Mouse (Mus musculus) adrenal gland, postnatal 36 days (tissue): Measurements from ENCODE around the gene Gm10283. TPM values are rescaled to one million over a fixed set of nuclear protein-coding genes. Genes with fewer than 3 reads are reported as not detected.
"Not testable (repeated sequence)": the region's sequence is repeated elsewhere in the genome, so short reads cannot be mapped to it uniquely, and the experiment has no call there.

ENCODE experiments used
- DNase-seq, 2 experiments: peaks; one replicate each; pipeline ENCODE4 v3.0.0; 2021; ENCODE audit warnings: mixed read lengths in 1 of 2
- long read RNA-seq, 2 experiments: library from polyadenylated mRNA; stranded (forward); transcript quantifications; one replicate each; pipeline ENCODE4 v2.0.0; 2021; ENCODE audit warnings: borderline sequencing depth in 2 of 2
- total RNA-seq, 2 experiments: library from RNA; stranded (reverse); gene quantifications; 2 replicates each; pipeline ENCODE4 v1.2.3; 2021

The Gm10283 gene
- total RNA-seq: not detected
- long read RNA-seq, experiment 1: 0 reads
- long read RNA-seq, experiment 2: 0 reads

DNA sequence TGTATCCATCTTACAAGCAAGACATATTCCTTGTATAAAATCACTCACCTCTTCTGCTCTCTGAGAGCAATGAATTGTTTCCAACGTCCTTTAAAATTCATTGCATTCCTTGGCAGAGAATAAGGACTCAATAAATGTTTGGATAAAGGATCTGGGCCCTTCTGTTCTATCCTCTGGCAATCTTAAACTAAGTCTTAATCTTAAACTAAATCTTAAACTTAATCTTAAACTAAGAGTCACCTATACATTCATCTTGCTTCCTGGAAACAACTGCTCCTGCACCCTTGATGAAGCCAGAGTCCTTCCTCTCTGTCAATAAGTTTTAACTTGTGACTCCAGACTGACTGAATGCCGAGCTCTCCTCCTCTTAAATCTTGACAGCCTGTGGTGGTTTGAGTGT, at the start of gene Gm10283:
Gene Gm10283 (minus strand): TSS at position 101 of the 400 bp plus-strand sequence.
- DNase-seq: no peak

DNA sequence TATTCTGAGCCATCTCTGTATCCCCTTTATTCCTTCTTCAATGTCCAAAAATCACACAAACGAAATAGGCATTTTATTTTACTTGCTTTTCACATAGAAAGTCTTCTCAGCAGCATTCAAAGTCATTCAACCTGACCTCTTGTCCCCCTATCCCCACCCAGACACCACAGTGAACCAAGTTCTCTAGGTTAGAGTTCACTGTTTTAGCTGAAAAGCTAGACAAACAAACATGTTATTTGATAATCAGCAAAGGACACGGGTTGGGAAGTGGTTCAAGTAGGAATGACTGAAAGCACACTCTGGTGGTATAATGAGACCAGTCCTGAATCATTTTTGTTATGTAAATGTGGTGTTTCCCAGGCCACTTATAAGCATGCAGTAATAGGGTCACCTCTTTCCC, 31.9 kb upstream of the Gm10283 start:
- DNase-seq: no peak

DNA sequence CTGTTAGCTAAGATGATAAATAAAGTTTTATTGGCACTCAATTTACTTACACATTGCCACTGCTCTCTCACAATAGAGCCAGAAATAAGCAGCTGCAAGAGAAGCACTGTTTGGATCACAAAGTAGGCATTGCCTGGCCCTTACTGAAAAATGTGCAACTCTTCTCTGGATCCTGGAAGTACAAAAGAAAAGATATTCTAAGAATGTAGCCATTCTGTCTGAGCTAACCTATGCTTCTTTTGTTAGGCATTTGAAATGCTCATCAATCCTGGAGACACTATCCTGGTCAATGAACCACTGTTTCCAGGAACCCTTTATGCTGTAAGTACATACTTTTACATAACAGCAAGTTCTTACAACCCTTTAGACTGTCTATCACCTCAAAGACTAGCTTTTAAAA, 15.3 kb upstream of the Gm10283 start:
- no peak for DNase-seq

DNA sequence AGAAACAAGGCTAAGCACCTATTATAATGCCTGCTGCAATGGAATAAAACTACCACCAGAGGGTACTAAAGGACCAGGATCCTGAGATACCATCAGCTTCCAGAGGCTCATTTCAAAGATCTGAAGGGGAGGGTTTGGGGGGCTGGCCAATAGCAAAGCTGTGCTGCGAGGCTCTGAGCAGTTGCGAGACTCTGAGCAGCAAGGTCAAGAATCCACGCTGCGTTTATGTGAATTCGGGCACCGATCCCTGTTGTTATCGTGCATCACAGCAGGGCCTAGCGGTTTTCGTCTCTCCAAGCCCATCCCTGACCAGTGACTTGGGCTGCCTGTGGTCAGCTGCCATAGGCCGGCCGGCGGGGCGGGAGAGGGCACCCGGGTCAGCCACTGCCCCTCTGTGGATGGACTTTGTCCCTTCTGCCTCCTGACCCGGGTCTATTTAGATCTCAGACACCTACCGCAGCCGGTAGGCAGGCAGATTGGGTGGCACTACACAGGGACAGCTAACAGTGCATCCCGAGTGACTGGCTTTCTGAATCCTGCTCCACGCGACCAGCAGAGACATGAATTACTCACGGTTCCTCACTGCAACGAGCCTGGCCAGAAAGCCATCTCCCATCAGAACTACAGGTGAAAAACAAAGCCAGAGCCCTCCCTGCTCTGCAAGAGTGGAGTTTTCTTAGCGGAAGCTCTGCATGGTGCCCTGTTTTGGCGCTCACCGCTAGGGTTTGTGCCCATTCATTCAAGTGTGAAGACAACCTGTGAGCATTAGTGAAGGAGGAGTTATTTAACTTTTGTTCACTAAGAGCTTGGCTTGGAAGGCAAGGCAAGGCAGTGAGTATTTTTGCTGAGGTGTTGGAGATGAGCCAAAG, 2.9 kb upstream of the Gm10283 start, which contains the start of gene Aadat:
Gene Aadat (plus strand): TSS at position 280 of the 869 bp plus-strand sequence.
- peak; percentile 35 to 61 for DNase-seq

DNA sequence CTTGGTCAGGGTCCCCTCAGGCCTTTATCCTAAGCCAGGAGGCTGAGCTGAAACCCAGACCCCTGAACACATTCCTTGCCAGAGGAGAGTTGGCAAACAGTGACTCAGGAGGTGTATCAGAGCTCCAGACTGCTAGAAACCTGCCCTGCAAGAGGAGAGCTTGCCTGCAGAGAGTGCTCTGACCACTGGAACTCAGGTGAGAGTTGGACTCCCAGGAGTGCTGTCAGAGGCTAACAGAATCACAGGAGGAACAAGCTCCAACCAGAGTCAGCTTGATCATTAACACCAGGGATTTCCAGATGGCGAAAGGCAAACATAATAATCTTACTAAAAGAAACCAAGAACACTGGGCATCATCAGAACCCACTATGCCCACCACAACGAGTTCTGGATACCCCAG, 8.0 kb downstream of the Gm10283 start:
- DNase-seq: not testable (repeated sequence)

DNA sequence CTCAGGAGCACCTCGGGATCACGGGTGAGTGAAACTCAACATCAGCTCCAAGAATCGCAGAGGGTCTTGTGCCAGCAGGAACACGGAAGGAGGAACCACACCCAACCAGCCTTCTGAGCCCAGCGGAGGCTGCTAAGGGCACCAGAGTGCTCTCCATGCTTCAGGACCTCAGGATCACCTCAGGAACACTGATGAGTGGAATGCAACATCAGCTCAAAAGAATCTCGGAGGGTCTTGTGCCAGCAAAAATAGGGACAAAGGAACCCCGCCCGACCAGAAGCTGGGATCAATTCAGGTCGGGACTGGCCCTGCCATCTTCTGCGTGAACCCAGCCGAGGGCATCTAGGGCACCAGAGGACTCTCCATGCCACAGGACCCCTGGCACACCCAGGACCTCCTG, 8.4 kb downstream of the Gm10283 start:
- DNase-seq: no peak

DNA sequence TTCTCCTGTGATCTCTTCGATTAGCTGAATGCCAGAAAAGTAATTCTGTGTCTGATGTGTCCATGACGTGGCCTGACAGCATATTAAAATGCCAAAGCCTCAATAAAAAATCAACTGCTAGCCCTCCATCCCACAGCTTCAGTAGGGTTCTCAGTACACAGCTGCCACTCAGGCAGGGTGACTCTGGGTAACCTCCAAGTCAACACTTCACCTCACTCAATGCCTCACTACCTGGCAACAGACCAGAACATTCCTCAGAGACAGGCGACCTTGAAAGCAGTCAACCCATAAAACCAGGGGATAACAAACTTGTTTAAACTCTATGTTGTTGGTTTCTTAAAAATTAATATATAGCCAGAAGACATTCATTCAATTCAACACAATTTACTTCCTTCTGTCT, 10.5 kb downstream of the Gm10283 start:
- DNase-seq: peak; percentile 5 to 12

DNA sequence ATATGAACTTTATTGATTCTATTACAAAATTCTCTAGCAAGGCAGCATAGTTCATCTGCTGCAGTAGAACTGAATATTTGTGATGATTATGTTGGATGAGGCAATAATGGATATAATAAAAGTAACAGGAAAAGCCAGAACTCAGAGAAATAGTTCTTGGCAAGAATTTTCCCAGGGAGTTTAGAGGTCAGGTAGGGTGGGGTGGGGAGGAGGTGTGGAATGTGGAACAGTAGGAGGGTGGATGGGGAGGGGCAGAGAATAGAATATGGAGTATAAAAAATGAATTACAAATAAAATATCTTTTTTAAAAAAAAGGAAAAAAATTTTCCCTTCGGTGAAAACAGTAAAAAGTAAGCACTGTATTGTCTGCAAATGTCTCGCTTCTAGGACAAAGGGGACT, 11.1 kb downstream of the Gm10283 start:
- no peak for DNase-seq

DNA sequence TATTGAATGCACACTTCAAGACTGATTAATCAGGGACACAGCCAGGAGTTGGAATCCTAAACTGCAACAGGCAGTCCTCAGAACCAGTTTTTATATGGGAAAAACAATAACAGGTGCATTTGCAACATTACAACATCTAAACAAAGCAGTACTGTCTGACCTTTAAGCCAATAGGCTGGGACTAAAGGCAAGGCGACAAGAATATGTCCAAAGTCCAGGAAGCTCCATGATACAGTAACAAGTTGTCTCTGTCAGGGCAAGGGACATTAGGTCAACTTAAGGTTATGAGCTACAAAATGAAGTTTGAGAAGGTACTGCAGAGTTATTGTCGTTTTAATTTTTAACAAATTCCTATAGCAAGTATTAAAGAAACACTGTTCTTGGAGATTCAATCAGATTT, 12.9 kb downstream of the Gm10283 start:
- DNase-seq: no peak

DNA sequence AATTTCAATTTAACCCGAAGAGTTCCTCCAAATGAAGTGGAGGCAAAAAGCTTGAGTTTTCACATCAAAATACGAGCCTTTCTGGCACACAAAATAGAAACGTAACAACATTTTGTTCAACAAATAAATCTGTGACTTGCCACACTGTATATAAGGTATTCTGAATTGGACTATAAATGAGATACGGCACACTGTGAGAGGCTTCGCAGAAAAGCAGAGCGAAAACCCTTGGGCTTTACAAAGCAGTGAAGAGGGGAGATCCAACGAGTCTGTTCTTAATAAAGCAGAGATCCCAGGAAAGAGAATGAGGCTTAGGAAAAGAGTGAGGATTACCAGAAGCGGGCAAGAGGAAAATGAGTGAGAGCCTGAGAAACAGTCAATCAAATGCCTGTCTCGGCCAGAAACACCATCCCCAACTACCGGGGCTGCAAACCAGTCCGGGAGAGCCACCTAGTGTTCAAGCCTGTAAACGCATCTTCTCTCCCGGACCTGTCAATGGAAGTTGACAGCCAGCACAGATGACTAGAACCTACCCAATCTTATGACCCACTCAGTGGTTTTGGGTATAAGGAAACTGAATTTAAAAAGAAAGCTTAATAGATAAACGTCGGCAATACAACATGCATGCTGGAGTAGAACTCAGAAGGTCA, 36.2 kb downstream of the Gm10283 start:
- DNase-seq: peak; percentile 64 to 74

DNA sequence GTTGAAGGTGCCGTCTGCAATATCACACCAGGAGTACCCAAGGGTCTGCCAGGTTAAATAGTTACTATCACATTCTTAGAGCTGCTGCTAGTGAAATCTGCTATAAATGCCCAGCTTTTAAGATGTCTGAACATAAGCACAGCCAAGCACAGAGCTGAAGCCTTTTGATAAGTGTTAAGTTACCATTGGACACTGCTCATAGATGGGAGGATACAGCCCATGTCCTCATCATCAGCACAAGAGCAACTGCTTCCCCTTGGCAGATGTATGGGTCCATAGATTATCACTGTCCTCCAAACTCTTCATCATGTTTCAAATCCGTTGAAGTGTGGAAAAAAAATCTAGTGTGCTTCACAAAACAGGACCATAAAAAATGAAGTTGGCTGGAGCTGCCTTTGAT, 53.7 kb downstream of the Gm10283 start:
- no peak for DNase-seq

DNA sequence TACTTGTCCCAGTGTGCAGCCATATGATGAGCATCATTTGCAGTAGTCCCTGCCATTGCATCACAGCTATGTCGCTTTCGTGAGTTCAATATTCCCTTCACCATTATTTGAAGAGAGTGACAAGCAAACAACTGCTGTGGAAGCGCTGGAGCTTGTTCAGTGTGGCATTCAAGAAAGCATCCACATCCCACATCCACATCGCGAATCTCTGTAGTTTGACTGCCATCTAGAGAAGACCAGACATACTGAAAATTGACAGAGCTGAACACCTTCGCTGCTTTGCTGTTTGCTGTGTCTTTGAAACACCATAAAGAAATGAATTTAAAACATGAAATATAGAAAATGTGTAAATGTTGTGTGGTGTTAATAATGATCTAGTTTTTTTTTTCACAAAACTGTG, 58.0 kb downstream of the Gm10283 start:
- no peak for DNase-seq

DNA sequence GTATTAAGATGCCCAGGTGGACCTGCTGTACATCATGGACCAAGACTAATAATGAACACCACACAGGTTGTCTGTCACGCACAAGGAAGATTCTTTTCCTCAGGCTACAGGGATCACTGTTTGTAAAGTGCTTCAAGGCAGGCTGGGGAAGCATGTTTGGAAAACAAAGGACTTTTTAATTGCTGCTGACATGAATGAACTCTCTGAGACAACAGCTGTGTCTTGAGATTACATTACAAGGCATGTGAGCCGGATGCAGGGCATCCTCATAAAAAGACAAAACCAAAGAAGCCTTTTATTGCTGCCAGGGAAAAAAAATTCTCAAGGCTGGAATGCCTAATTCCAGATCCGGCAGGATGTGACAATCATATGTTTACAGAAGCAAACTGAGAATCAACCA, 64.4 kb downstream of the Gm10283 start:
- no peak for DNase-seq

DNA sequence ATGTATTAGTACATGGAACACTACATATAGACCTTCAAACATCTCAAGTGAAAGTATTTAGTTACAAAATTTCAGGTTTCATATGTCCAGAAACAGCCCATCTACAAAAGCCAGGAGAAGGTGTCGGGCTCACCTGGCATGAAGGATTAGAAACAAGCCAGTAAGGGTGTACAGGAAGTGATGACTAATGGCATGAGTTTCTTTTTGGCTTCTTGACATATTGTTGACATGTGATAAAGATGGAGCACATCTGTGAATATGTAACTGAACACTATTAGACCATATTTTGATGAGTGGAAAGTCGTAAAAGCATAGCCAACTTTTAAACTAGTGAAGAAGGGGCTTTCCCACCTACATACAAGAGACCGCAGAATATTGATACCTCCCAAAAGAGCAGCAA, 66.1 kb downstream of the Gm10283 start:
- DNase-seq: no peak

DNA sequence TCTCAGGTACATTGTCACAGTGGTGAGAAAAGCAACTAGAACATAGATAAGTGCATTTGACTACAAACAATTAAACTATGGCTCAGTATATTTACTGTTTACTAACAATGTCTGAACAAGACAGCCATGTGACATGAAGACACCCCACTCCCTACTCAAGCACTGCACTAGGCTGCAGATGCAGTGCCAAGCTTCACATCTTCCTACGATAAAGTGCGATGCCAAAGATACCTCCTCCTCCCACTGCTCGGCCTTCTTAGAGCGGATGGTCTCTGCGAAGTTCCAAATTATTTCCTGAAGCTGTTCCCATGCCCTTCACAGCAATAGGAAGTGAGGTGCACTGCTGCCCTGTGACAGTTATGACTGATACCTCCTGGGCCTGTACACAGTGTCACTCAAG, 70.3 kb downstream of the Gm10283 start:
- DNase-seq: no peak

DNA sequence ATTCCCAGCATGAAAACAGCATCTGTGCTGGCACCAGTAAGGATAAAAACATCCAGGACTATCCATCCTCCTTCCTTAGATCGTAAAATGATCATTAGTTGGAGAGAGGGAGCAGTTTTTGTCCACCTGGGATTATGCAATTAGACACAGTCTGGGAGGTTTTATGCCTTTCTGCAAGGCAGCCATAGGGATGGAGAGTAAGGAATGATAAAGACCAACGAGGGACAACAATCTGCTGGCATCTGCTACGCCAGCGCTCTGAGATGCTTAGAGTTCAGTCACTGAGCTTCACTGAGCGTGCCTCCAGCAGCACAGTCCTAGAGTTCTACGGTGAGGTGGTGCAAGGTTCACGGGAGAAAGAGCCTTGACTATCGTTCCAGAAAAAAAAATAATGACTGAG, 96.6 kb downstream of the Gm10283 start:
- no peak for DNase-seq

DNA sequence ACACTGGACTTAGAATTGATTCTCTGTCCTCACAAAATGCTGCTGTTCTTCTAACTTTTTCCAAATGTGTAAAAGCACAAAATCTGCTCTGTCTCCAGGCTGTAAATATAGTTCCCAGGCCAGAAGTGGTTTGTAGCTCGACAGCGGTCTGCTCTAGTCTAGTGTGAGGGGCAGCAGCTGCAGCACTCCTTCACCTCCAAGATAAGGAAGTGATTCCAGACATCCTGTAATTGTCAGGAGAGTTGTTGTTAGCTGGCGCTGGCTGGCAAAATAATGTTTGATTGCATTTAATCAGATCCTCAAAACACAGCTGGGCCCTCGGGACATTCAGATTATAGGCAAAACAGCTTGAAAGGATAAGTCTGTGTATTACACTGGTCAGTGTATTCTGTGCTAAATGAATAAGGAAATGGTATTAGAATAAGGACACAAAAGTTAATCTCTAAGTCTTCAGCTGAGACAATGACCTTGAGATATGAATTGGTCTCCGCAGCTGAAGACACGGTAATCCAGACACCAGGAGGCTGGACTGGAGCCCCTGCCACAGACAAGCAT, 97.9 kb downstream of the Gm10283 start:
- DNase-seq: no peak

DNA sequence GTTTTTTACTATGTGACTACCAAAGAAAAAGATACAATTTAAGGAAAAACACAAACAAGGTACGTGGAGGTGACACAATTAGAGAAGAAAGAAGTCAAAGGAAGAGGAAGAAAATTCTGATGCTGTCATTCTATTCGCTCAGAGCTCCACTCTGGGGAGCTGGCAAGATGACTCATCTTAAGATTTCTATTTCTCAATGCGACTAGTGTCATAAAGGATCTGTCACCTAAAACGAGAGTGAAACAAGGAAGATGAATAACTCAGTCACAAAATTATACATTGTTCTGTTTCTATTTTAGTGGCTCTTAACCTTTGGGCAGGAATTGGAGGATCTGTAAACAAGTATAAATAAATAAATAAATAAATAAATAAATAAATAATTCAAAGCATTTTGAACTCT, 109.3 kb downstream of the Gm10283 start:
- DNase-seq: no peak

DNA sequence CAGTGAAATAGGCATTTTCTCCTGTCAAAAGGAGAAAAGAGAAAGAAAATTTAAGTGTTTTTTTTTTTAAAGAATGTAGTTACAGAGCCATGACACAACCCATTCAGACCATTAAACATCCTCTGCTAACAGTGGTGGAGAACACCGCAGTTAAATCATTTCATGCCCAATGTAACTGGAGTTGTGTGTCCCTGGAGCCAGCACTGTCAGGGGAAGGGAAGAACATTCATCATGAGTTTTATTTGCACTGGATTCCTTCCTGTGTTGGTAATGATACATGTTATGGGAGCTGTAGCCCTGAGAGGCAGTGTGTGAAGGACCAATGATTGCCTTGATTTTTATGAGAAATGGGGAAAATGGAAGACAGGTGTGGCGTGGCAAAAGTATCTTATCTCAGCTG, 116.4 kb downstream of the Gm10283 start:
- DNase-seq: no peak
